Mouse (Mus musculus) intestine, embryonic 14.5 days (tissue): ENCODE measurements at regions not wholly inside any gene's neighbourhood (a gene's known extent, or its start where the extent isn't known, plus 50 kb on each side); places are given as distances from the start of the nearest gene placed in this dataset.

Experiments
- ATAC-seq: fragments of 200-750 bp; cut with Nextera tagmentation; replicated peaks from 2 replicates; pipeline ENCODE4 v1.8.0; 2017; ENCODE audit warnings: low read depth, moderate number of reproducible peaks, moderate TSS enrichment, moderate library complexity; ENCODE audit not compliant: low FRiP score, low TSS enrichment
- DNase-seq: peaks from one replicate; pipeline ENCODE4 v3.0.0-alpha.2; 2018; ENCODE audit warnings: low spot score
- H3K27ac ChIP-seq: fragments of 300-500 bp; sonication (generic); 2 replicates; pipeline ENCODE4 v1.5.1; 2014; ENCODE audit warnings: low read depth, mild to moderate bottlenecking, control low read depth
- H3K27me3 ChIP-seq: fragments of 300-500 bp; sonication (generic); replicated peaks from 2 replicates; pipeline ENCODE4 v1.6.1; 2014; ENCODE audit warnings: low read length, control low read depth; ENCODE audit not compliant: control insufficient read depth, insufficient read depth
- H3K36me3 ChIP-seq: fragments of 300-500 bp; sonication (generic); 2 replicates; pipeline ENCODE4 v1.6.1; 2014; ENCODE audit warnings: low read length, control low read depth; ENCODE audit not compliant: control insufficient read depth, insufficient read depth
- H3K4me1 ChIP-seq: fragments of 300-500 bp; sonication (generic); replicated peaks from 2 replicates; pipeline ENCODE4 v1.6.1; 2014; ENCODE audit warnings: low read length, control low read depth, mixed read lengths; ENCODE audit not compliant: control insufficient read depth, insufficient read depth
- H3K4me2 ChIP-seq: fragments of 300-500 bp; sonication (generic); 2 replicates; pipeline ENCODE4 v1.6.1; 2014; ENCODE audit warnings: low read length
- H3K4me3 ChIP-seq: fragments of 300-500 bp; sonication (generic); 2 replicates; pipeline ENCODE4 v1.5.1; 2014; ENCODE audit warnings: low read depth, low read length, control low read depth, mixed read lengths
- H3K9ac ChIP-seq: fragments of 300-500 bp; sonication (generic); 2 replicates; pipeline ENCODE4 v1.6.1; 2014; ENCODE audit warnings: mild to moderate bottlenecking, low read length
- H3K9me3 ChIP-seq: fragments of 300-500 bp; sonication (generic); 2 replicates; pipeline ENCODE4 v1.6.1; 2016; ENCODE audit warnings: low read length, control low read depth; ENCODE audit not compliant: control insufficient read depth
- WGBS: fragments of 180-500 bp; shearing (Covaris S2); extraction: QIAGEN DNeasy Blood & Tissue Kit; methylation state at CpG from one replicate; pipeline ENCODE4 v1.1.7; 2014; 5-methylcytosine and 5-hydroxymethylcytosine counted together

DNA sequence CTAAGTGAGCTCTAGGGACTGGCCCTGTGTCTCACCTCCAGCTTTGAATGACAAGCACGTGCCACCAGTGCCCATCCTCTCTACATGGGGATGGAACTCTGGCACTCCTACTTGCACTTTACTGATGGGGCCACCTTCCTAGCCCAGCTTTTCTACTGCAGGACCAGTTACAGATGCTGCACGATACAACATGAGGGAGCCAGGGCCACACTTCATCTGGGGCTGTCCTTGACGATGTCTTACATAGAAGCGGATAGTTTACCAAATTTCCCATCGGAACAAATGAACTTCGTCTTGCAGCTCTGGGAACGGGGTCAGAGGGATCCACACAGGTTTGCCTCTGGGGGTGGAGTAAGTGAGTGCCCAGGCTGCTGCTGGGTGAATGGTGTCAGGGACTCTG, 253.7 kb upstream of the Dio3 start:
- no peak overlapping the region for H3K27ac ChIP-seq
- H3K9ac ChIP-seq: no peak overlapping the region
- H3K4me1 ChIP-seq: no peaks in the 10 kb centered on the region
- no peaks in the 10 kb centered on the region for H3K9me3 ChIP-seq
- no peaks in the 10 kb centered on the region for H3K27me3 ChIP-seq
- no peak overlapping the region for H3K4me2 ChIP-seq
- ATAC-seq (no peak), DNase-seq (no peak)
- no peak overlapping the region for H3K4me3 ChIP-seq
- 80% methylated on average over 7 of the region's 7 CpGs for WGBS
- H3K36me3 ChIP-seq: no peaks in the 10 kb centered on the region

DNA sequence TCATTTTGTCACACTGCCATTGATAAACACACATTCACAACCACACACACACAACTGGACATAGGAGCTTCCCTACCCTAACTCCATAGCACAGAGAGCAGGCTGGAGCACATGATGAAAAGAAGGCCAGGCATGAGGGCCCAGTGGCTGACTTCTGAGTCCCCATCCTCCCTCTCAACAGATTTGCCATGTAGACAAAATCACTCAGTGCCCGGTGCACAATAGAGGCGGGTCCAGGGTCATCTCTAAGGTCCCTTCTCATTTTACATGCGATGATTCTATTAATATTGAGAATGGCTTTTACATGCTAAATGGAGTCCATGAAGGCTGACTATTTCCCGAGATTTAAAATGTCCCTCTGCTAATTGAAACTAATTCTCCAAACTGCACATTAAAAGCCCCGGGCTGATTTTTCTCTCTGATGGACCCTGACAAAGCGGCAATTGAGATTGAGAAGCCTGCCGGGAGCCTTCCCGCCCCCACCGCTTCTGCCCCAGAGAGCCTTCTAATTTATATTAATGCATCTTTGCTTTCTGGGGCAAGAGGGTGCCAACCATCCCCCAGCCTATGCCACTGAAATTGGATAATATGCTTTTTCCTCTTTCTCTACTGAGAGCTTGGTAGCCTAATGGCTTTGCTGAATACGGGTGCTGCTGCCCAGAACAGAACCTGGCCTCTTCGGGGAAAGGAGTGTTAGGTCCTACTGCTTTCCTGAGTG, 252.7 kb upstream of the Dio3 start:
- Histone ChIP-seq H3K36me3 (no peaks in the 10 kb centered on the region), H3K4me3 (no peak overlapping the region), H3K4me2 (no peak overlapping the region), H3K27me3 (no peaks in the 10 kb centered on the region), H3K9me3 (no peaks in the 10 kb centered on the region), H3K4me1 (no peaks in the 10 kb centered on the region), H3K9ac (no peak overlapping the region), H3K27ac (no peak overlapping the region)
- DNase-seq (no peak), ATAC-seq (no peak)
- WGBS: 74% methylated on average over 11 of the region's 11 CpGs

DNA sequence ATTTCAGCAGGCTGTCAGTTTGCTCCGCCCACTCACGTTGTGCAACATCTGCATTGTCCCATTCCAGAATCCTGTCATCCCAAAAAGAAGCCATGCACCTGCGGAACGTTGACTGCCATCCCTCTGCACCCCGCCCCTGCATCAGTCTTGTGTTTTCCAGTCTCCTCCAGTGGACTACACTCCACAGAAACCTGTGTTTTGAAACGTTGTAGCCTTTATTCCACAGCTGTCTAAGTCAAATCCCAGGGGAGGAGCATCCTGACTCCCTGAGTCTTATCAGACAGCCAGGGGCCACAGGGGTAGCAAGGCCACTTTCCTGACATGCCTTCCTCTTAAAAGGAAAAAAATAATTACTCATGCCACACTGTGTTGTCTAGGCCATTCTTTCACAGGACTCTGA, 251.5 kb upstream of the Dio3 start:
- no peaks in the 10 kb centered on the region for H3K27me3 ChIP-seq
- 66% methylated on average over 6 of the region's 6 CpGs for WGBS
- H3K4me2 ChIP-seq: no peak overlapping the region
- no peaks in the 10 kb centered on the region for H3K4me1 ChIP-seq
- no peak overlapping the region for H3K4me3 ChIP-seq
- no peak overlapping the region for H3K27ac ChIP-seq
- H3K9me3 ChIP-seq: no peaks in the 10 kb centered on the region
- H3K9ac ChIP-seq: no peak overlapping the region
- H3K36me3 ChIP-seq: no peaks in the 10 kb centered on the region
- DNase-seq (no peak), ATAC-seq (no peak)

GRCm38 (mm10) chr12:110027976-110028375, 250.9 kb upstream of the Dio3 start:
- H3K27ac ChIP-seq: no peak overlapping the region
- no peak overlapping the region for H3K4me2 ChIP-seq
- H3K9ac ChIP-seq: no peak overlapping the region
- no peak for DNase-seq
- no peak overlapping the region for H3K4me3 ChIP-seq
- WGBS: 68% methylated on average over 12 of the region's 12 CpGs
- no peaks in the 10 kb centered on the region for H3K36me3 ChIP-seq
- H3K9me3 ChIP-seq: no peaks in the 10 kb centered on the region
- H3K27me3 ChIP-seq: no peaks in the 10 kb centered on the region
- H3K4me1 ChIP-seq: no peaks in the 10 kb centered on the region
- no peak for ATAC-seq

DNA sequence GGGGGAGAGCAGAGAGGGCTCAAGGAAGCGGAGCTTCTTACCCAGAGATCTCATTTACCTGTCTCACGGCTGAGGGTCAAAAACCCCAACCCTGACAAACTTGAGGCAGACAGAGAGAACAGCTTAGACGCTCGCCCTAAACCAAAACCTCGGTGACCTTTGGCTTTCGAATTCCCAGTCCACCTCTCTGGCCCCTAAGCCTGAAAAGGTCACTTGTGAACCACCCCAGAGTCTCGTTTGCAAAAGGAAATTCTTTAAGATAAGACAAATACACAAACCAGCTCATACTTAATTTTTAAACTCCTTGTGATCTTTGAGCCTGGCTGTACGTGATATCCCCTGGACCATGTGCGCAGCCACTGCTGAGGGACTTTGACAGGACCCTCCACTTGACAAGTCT, 250.2 kb upstream of the Dio3 start:
- no peak for DNase-seq
- Histone ChIP-seq H3K4me2 (no peak overlapping the region), H3K4me3 (no peak overlapping the region), H3K27ac (no peak overlapping the region), H3K9ac (no peak overlapping the region), H3K9me3 (no peaks in the 10 kb centered on the region), H3K36me3 (no peaks in the 10 kb centered on the region), H3K4me1 (no peaks in the 10 kb centered on the region), H3K27me3 (no peaks in the 10 kb centered on the region)
- ATAC-seq: peak; percentile 23; the same call in 1 of the 2 replicates
- WGBS: 43% methylated on average over 9 of the region's 9 CpGs

GRCm38 (mm10) chr12:110031326-110031725, 247.5 kb upstream of the Dio3 start:
- ATAC-seq: no peak
- Histone ChIP-seq H3K27ac (no peak overlapping the region), H3K4me3 (no peak overlapping the region), H3K27me3 (no peaks in the 10 kb centered on the region), H3K36me3 (no peaks in the 10 kb centered on the region), H3K4me2 (no peak overlapping the region), H3K4me1 (no peaks in the 10 kb centered on the region), H3K9ac (no peak overlapping the region), H3K9me3 (no peaks in the 10 kb centered on the region)
- 65% methylated on average over 6 of the region's 6 CpGs for WGBS
- DNase-seq: no peak

DNA sequence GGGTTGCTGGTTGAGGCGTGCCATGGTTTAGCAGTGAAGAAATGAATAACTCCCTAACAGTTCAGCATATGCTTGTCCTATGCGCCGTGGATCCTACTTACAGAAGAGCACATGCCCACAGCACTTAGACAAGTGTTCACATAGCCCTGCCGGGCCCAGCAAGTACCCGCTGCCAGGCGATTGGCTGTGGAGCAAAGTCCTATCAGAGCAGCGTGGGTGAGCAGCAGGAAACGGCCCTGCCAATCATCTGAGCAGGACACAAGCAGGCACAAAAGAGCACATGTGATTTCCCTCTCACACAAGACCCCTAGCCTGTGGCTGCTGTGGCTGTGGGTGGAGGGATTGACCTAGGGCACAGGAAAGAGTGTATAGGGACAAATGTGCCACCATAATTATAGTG, 243.7 kb upstream of the Dio3 start:
- Histone ChIP-seq H3K4me1 (no peaks in the 10 kb centered on the region), H3K27me3 (no peaks in the 10 kb centered on the region), H3K27ac (no peak overlapping the region), H3K9ac (no peak overlapping the region), H3K9me3 (no peaks in the 10 kb centered on the region), H3K4me2 (no peak overlapping the region), H3K4me3 (no peak overlapping the region), H3K36me3 (no peaks in the 10 kb centered on the region)
- no peak for DNase-seq
- WGBS: 87% methylated on average over 8 of the region's 8 CpGs
- ATAC-seq: no peak

DNA sequence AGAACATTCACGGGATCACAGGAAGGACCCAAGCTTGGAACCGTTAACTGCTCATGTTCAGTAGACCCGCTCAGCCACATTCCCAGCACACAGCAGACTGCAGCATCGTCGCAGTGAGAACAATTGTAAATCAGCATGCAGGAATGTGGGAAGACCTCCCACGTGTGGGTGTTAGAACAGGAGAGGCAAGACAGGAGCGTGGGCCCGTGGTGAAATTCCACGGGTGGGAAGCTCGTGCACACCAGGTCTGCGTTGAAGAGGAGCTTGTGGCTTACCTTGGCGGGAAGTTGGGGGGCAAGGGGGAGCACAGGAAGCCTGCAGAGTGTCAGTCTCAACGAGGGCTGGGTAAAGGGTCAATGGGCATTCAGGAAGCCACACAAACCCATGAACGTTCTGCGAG, 238.2 kb upstream of the Dio3 start:
- no peaks in the 10 kb centered on the region for H3K9me3 ChIP-seq
- DNase-seq (no peak), ATAC-seq (no peak)
- no peaks in the 10 kb centered on the region for H3K4me1 ChIP-seq
- no peak overlapping the region for H3K9ac ChIP-seq
- H3K27me3 ChIP-seq: no peaks in the 10 kb centered on the region
- no peak overlapping the region for H3K4me3 ChIP-seq
- no peak overlapping the region for H3K4me2 ChIP-seq
- no peak overlapping the region for H3K27ac ChIP-seq
- H3K36me3 ChIP-seq: no peaks in the 10 kb centered on the region
- WGBS: 39% methylated on average over 15 of the region's 15 CpGs

DNA sequence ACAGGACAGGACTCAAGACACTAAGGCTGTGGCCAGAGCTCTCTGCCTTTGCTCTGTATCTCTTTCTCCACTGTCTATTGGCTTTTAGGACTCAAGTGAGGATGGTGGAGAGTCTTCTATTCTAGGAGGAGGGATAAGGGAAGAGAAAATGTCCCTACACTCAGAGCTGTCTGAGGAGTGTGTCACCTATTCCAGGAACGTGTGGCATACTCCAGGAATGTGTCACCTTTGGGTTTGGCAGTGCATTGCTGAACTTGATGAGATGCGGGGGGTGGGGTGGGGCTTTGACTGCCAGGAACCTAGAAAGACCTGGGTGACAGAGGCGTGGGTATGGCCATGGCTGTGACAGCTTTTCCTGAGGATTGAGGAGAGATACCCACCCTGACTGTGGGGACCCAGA, 237.1 kb upstream of the Dio3 start:
- no peak for ATAC-seq
- H3K4me1 ChIP-seq: no peaks in the 10 kb centered on the region
- H3K27ac ChIP-seq: no peak overlapping the region
- no peaks in the 10 kb centered on the region for H3K27me3 ChIP-seq
- DNase-seq: no peak
- WGBS: 59% methylated on average over 3 of the region's 3 CpGs
- no peak overlapping the region for H3K4me2 ChIP-seq
- no peaks in the 10 kb centered on the region for H3K9me3 ChIP-seq
- H3K9ac ChIP-seq: no peak overlapping the region
- H3K36me3 ChIP-seq: no peaks in the 10 kb centered on the region
- no peak overlapping the region for H3K4me3 ChIP-seq
